Comparison of ENCODE assay signal across 8 mouse cellular contexts in the genomic region with DNA sequence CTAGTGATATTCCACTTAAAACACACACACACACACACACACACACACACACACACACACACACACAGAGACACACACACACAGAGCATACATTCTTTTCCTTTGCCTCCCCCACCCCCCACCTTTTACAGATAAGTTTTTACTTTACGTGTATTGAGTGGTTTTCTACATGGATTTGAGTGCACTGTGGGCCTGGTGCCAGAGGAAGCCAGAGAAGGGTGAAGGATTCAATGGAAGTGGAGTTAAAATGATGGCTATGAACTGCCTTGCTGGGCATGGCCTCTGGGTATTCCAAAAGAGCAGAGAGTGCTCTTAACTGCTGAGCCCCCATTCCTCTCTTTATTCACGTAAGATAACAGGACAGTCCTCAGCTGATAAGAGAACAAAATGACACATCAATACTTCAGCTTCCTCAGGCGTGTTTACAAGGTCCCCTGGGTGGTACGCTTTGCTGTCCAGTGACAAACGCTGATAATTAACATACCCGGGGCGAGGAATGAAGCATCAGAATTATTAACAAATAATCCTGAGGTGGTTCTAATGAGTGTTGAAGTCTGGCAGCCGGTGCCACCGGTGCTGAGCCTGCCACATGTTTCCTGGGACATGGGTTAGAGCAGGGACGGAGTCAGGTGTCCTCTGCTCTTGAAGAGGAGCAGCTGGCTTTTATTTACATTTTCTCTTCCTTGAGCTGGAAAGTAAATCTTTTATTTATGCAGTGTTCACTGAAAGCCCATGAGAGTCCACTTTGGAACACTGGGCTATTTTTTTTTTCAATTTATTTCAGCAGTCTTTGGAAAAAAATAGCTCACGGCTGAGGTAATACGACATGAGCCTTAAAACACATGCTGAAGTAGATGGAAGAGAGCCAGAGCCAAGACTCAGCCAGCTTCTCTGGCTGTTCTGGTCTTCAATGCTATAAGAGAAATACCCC. TPM values are rescaled to one million over a fixed set of nuclear protein-coding genes. Genes with fewer than 3 reads are reported as not detected.
DNase-seq lines count a peak whose midpoint lies in the region; ATAC-seq lines count a peak whose summit lies in the region.
"Had no signal": no experiment of that assay in that cellular context is flagged by ENCODE, and none has a peak within 500 bp of the region (broad histone marks: within the 10 kb centered on the region; RNA-seq: fewer than 3 reads in every experiment).

No protein-coding gene starts in this region.

- no peak overlapping the region; the same call in 1 of the 2 replicates for H3K27ac ChIP-seq in lung, embryonic 15.5 days
- peak overlapping the region; percentile 22 for H3K27ac ChIP-seq in embryonic facial prominence, embryonic 13.5 days
- H3K27ac ChIP-seq in limb, embryonic 13.5 days, result peak overlapping the region; percentile 75

- H3K9me3 ChIP-seq in lung, embryonic 15.5 days, result no peaks in the 10 kb centered on the region
- H3K9me3 ChIP-seq in embryonic facial prominence, embryonic 13.5 days, result no peaks in the 10 kb centered on the region
- no peaks in the 10 kb centered on the region for H3K9me3 ChIP-seq in limb, embryonic 13.5 days

- no peak overlapping the region for H3K4me2 ChIP-seq in lung, embryonic 15.5 days
- no peak overlapping the region for H3K4me2 ChIP-seq in embryonic facial prominence, embryonic 13.5 days
- H3K4me2 ChIP-seq in limb, embryonic 13.5 days (replicated peaks), result peak overlapping the region; percentile 25

- WGBS in lung, embryonic 15.5 days, result 7% methylated on average over 12 of the region's 12 CpGs
- WGBS in embryonic facial prominence, embryonic 13.5 days, result 44% methylated on average over 12 of the region's 12 CpGs
- 38% methylated on average over 12 of the region's 12 CpGs for WGBS in limb, embryonic 13.5 days

- DNase-seq in lung, postnatal 36 days, result no peak
- peak; percentile 21 to 54 for DNase-seq in gastrocnemius, postnatal 36 days
- DNase-seq in T-cell, adult 2 months (ENCODE audit: low spot score), result no peak

- H3K4me1 ChIP-seq in lung, embryonic 15.5 days, result peaks cover 12% of the 10 kb centered on the region
- H3K4me1 ChIP-seq in embryonic facial prominence, embryonic 13.5 days, result peaks cover 13% of the 10 kb centered on the region; the same call in 1 of the 2 replicates
- H3K4me1 ChIP-seq in limb, embryonic 13.5 days, result peaks cover 20% of the 10 kb centered on the region

- H3K4me3 ChIP-seq in lung, embryonic 15.5 days, result no peak overlapping the region
- H3K4me3 ChIP-seq in embryonic facial prominence, embryonic 13.5 days, result no peak overlapping the region
- H3K4me3 ChIP-seq in limb, embryonic 13.5 days, result no peak overlapping the region

- ATAC-seq in lung, embryonic 15.5 days (ENCODE audit: borderline replicate concordance, extremely low read depth, low FRiP score, low TSS enrichment), result peak; percentile 31; the same call in 1 of the 2 replicates
- no peak for ATAC-seq in embryonic facial prominence, embryonic 13.5 days (ENCODE audit: insufficient number of reproducible peaks, insufficient read depth, low FRiP score, low TSS enrichment, low read depth)
- peak; percentile 76 for ATAC-seq in limb, embryonic 13.5 days (ENCODE audit: low FRiP score, low read depth)
- no peak for ATAC-seq in megakaryocyte-erythroid progenitor cell, adult 5-6 weeks (replicated peaks; ENCODE audit: low FRiP score, low TSS enrichment, poor library complexity, severe bottlenecking)

- no peaks in the 10 kb centered on the region for H3K36me3 ChIP-seq in lung, embryonic 15.5 days
- no peaks in the 10 kb centered on the region for H3K36me3 ChIP-seq in embryonic facial prominence, embryonic 13.5 days
- no peaks in the 10 kb centered on the region for H3K36me3 ChIP-seq in limb, embryonic 13.5 days

- no peaks in the 10 kb centered on the region for H3K27me3 ChIP-seq in lung, embryonic 15.5 days
- no peaks in the 10 kb centered on the region for H3K27me3 ChIP-seq in embryonic facial prominence, embryonic 13.5 days
- H3K27me3 ChIP-seq in limb, embryonic 13.5 days, result no peaks in the 10 kb centered on the region

- intact Hi-C loops in gastrocnemius, postnatal 36 days (cut with DNase I), result no loop called here

- no peak overlapping the region for H3K9ac ChIP-seq in lung, embryonic 15.5 days
- H3K9ac ChIP-seq in embryonic facial prominence, embryonic 13.5 days, result no peak overlapping the region
- H3K9ac ChIP-seq in limb, embryonic 13.5 days, result no peak overlapping the region

RNA-seq across cellular contexts. Expression of a gene that starts 28.7 kb away (rescaled TPM):
- 27.0 and 28.1 TPM in 2 replicates for polyA plus RNA-seq in lung, embryonic 15.5 days (2015; fragmentation: Nextera tagmentation; extraction: Ambion mirVana)
- 32.8 and 37.3 TPM in 2 replicates for polyA plus RNA-seq in embryonic facial prominence, embryonic 13.5 days (2015; fragmentation: Nextera tagmentation; extraction: Ambion mirVana)
- total RNA-seq in gastrocnemius, postnatal 36 days (2021), result 1 to 10 TPM; 5.3 to 5.8 TPM
- polyA plus RNA-seq in limb, embryonic 13.5 days (2015; fragmentation: Nextera tagmentation; extraction: Ambion mirVana), result 36.7 and 38.3 TPM in 2 replicates
- 1.9 and 3.5 TPM in 2 replicates for total RNA-seq in megakaryocyte-erythroid progenitor cell, adult 5-6 weeks (2014; fragmentation: Nextera tagmentation)
- 0.33 and 2.4 TPM in 2 replicates for total RNA-seq in megakaryocyte-erythroid progenitor cell, adult 5-6 weeks (2017)

RNA-seq across cellular contexts. Expression of a gene that starts 29.6 kb away (rescaled TPM):
- 1.1 and 1.6 TPM in 2 replicates for polyA plus RNA-seq in lung, embryonic 15.5 days (2015; fragmentation: Nextera tagmentation; extraction: Ambion mirVana)
- polyA plus RNA-seq in embryonic facial prominence, embryonic 13.5 days (2015; fragmentation: Nextera tagmentation; extraction: Ambion mirVana), result 1.8 and 2.2 TPM in 2 replicates
- total RNA-seq in gastrocnemius, postnatal 36 days (2021), result 1 to 10 TPM; 1.3 TPM
- 0.57 and 0.84 TPM in 2 replicates for polyA plus RNA-seq in limb, embryonic 13.5 days (2015; fragmentation: Nextera tagmentation; extraction: Ambion mirVana)
- total RNA-seq in megakaryocyte-erythroid progenitor cell, adult 5-6 weeks (2014; fragmentation: Nextera tagmentation), result not detected in 2 replicates
- not detected in 2 replicates for total RNA-seq in megakaryocyte-erythroid progenitor cell, adult 5-6 weeks (2017)
- total RNA-seq: common myeloid progenitor, adult 5-6 weeks had no signal

RNA-seq across cellular contexts. Expression of a gene that starts 43.1 kb away (rescaled TPM):
- polyA plus RNA-seq in lung, embryonic 15.5 days (2015; fragmentation: Nextera tagmentation; extraction: Ambion mirVana), result 9.4 and 10.1 TPM in 2 replicates
- 19.8 and 23.0 TPM in 2 replicates for polyA plus RNA-seq in embryonic facial prominence, embryonic 13.5 days (2015; fragmentation: Nextera tagmentation; extraction: Ambion mirVana)
- total RNA-seq in gastrocnemius, postnatal 36 days (2021), result 1 to 10 TPM; 5.0 to 5.4 TPM
- polyA plus RNA-seq in limb, embryonic 13.5 days (2015; fragmentation: Nextera tagmentation; extraction: Ambion mirVana), result 26.5 and 27.7 TPM in 2 replicates
- total RNA-seq in megakaryocyte-erythroid progenitor cell, adult 5-6 weeks (2014; fragmentation: Nextera tagmentation), result 0.17 TPM in 1 of 2 replicates, not detected in the other
- not detected in 2 replicates for total RNA-seq in megakaryocyte-erythroid progenitor cell, adult 5-6 weeks (2017)
- total RNA-seq: common myeloid progenitor, adult 5-6 weeks had no signal

Comparison
In these comparisons a context has a peak if more than half of its experiments do, and no peak if none do; other contexts are left out.
1. ATAC-seq: peak in lung, embryonic 15.5 days (single experiment) and limb, embryonic 13.5 days (single experiment); none in embryonic facial prominence, embryonic 13.5 days (single experiment) and megakaryocyte-erythroid progenitor cell, adult 5-6 weeks (single experiment).
2. DNase-seq: peak in gastrocnemius, postnatal 36 days (2 of 2); none in lung, postnatal 36 days (single experiment) and T-cell, adult 2 months (single experiment).